Mouse (Mus musculus) kidney, adult 2 months (tissue): Measurements from ENCODE around the gene Slc8a1. TPM values are rescaled to one million over a fixed set of nuclear protein-coding genes. Genes with fewer than 3 reads are reported as not detected.

ENCODE experiments used
- DNase-seq: peaks from one replicate; pipeline ENCODE4 v3.0.0; 2021
- H3K27ac ChIP-seq: fragments of 200-500 bp; 2 replicates; pipeline ENCODE4 v1.5.1; 2012; ENCODE audit warnings: low read depth, low read length, control low read depth, inconsistent platforms; ENCODE audit not compliant: insufficient read depth
- H3K27me3 ChIP-seq: fragments of 200-500 bp; replicated peaks from 2 replicates; pipeline ENCODE4 v1.6.1; 2012; ENCODE audit warnings: mild to moderate bottlenecking, moderate library complexity, low read length, inconsistent platforms; ENCODE audit not compliant: control insufficient read depth, insufficient read depth
- H3K36me3 ChIP-seq: fragments of 200-500 bp; 2 replicates; pipeline ENCODE4 v1.6.1; 2012; ENCODE audit warnings: mild to moderate bottlenecking, moderate library complexity, low read length, inconsistent platforms; ENCODE audit not compliant: control insufficient read depth, insufficient read depth
- H3K4me1 ChIP-seq: fragments of 200-500 bp; 2 replicates; pipeline ENCODE4 v1.6.1; 2011; ENCODE audit warnings: low read length; ENCODE audit not compliant: control insufficient read depth, insufficient read depth
- H3K4me3 ChIP-seq: fragments of 200-500 bp; 2 replicates; pipeline ENCODE4 v1.5.1; 2011; ENCODE audit warnings: mild to moderate bottlenecking, low read depth, low read length, control low read depth; ENCODE audit not compliant: insufficient read depth
- CTCF ChIP-seq: fragments of 200-500 bp; conservative IDR thresholded peaks from 2 replicates; pipeline ENCODE4 v1.5.1; 2011; ENCODE audit warnings: low read depth, mild to moderate bottlenecking, control low read depth, low read length, moderate library complexity, mixed read lengths; ENCODE audit not compliant: insufficient read depth, insufficient read length
- POLR2A ChIP-seq: fragments of 200-500 bp; IDR thresholded peaks from one replicate; pipeline ENCODE4 v1.6.1; 2011; ENCODE audit warnings: low read depth, low read length, control low read depth
- WGBS: fragments of 180-500 bp; shearing (Covaris S2); methylation state at CpG from one replicate; pipeline ENCODE4 v1.1.7; 2018; 5-methylcytosine and 5-hydroxymethylcytosine counted together
- polyA plus RNA-seq: library from polyadenylated mRNA; depleted of rRNA; stranded (reverse); fragments of >200 nt; gene quantifications from 2 replicates; pipeline ENCODE4 v1.2.3, GENCODE M21; 2012

Gene Slc8a1
- polyA plus RNA-seq, 1 experiment = 15.1 TPM

GRCm38 (mm10) chr17:81424256-81424912, 313.8 kb downstream of the Slc8a1 start:
- H3K36me3 ChIP-seq = no peaks in the 10 kb centered on the region
- no peak overlapping the region for H3K4me3 ChIP-seq
- peak; percentile 10 for DNase-seq
- H3K27ac ChIP-seq = no peak overlapping the region
- TF ChIP-seq CTCF (no peak), POLR2A (no peak)
- no peaks in the 10 kb centered on the region for H3K4me1 ChIP-seq
- H3K27me3 ChIP-seq = no peaks in the 10 kb centered on the region
- WGBS = 42% methylated on average over 10 of the region's 10 CpGs

- H3K27me3 ChIP-seq = no peaks in the 10 kb centered on the region
Measured at GRCm38 (mm10) chr17:81419802-81420459, 318.2 kb downstream of the Slc8a1 start.

GRCm38 (mm10) chr17:81416361-81417114, 321.6 kb downstream of the Slc8a1 start:
- WGBS = 87% methylated on average over 6 of the region's 6 CpGs
- Histone ChIP-seq H3K27ac (no peak overlapping the region), H3K27me3 (no peaks in the 10 kb centered on the region)

More at GRCm38 (mm10) chr17:81419802-81420459, 318.2 kb downstream of the Slc8a1 start:
- 91% methylated on average over 10 of the region's 10 CpGs for WGBS
- no peaks in the 10 kb centered on the region for H3K4me1 ChIP-seq
- no peak for TF ChIP-seq POLR2A
- TF ChIP-seq CTCF = no peak
- H3K36me3 ChIP-seq = no peaks in the 10 kb centered on the region
- H3K27ac ChIP-seq = no peak overlapping the region
- H3K4me3 ChIP-seq = no peak overlapping the region
- no peak for DNase-seq

GRCm38 (mm10) chr17:81412736-81413135, 325.4 kb downstream of the Slc8a1 start:
- WGBS = 97% methylated on average over 4 of the region's 4 CpGs
- H3K36me3 ChIP-seq = no peaks in the 10 kb centered on the region

More at GRCm38 (mm10) chr17:81416361-81417114, 321.6 kb downstream of the Slc8a1 start:
- Histone ChIP-seq H3K4me3 (no peak overlapping the region), H3K36me3 (no peaks in the 10 kb centered on the region), H3K4me1 (no peaks in the 10 kb centered on the region)
- no peak for DNase-seq
- TF ChIP-seq POLR2A = no peak

GRCm38 (mm10) chr17:81404225-81404624, 334.0 kb downstream of the Slc8a1 start:
- no peak for DNase-seq
- Histone ChIP-seq H3K36me3 (no peaks in the 10 kb centered on the region), H3K27ac (no peak overlapping the region), H3K4me3 (no peak overlapping the region), H3K4me1 (no peaks in the 10 kb centered on the region), H3K27me3 (no peaks in the 10 kb centered on the region)
- TF ChIP-seq CTCF = no peak
- TF ChIP-seq POLR2A = no peak
- WGBS = 88% methylated on average over 4 of the region's 4 CpGs

More at GRCm38 (mm10) chr17:81412736-81413135, 325.4 kb downstream of the Slc8a1 start:
- DNase-seq = no peak
- H3K4me1 ChIP-seq = no peaks in the 10 kb centered on the region
- TF ChIP-seq CTCF (no peak), POLR2A (no peak)
- no peak overlapping the region for H3K4me3 ChIP-seq
- H3K27ac ChIP-seq = no peak overlapping the region
- H3K27me3 ChIP-seq = no peaks in the 10 kb centered on the region

- Histone ChIP-seq H3K4me3 (no peak overlapping the region), H3K4me1 (no peaks in the 10 kb centered on the region), H3K36me3 (no peaks in the 10 kb centered on the region), H3K27ac (no peak overlapping the region), H3K27me3 (no peaks in the 10 kb centered on the region)
- no peak for DNase-seq
- WGBS = 80% methylated on average over 4 of the region's 4 CpGs
- TF ChIP-seq POLR2A (no peak), CTCF (no peak)
Measured at GRCm38 (mm10) chr17:81403121-81403520, 335.1 kb downstream of the Slc8a1 start.

GRCm38 (mm10) chr17:81402636-81403035, 335.5 kb downstream of the Slc8a1 start:
- H3K4me1 ChIP-seq = no peaks in the 10 kb centered on the region
- no peak overlapping the region for H3K4me3 ChIP-seq
- H3K27me3 ChIP-seq = no peaks in the 10 kb centered on the region
- TF ChIP-seq CTCF (no peak), POLR2A (no peak)
- WGBS = 66% methylated on average over 2 of the region's 2 CpGs
- H3K27ac ChIP-seq = no peak overlapping the region
- no peak for DNase-seq
- H3K36me3 ChIP-seq = no peaks in the 10 kb centered on the region
